Mouse (Mus musculus) limb, embryonic 10.5 days (tissue): ENCODE results near the gene Gnb3. TPM values are rescaled to one million over a fixed set of nuclear protein-coding genes. Genes with fewer than 3 reads are reported as not detected.

Experiments
- DNase-seq: peaks from one replicate; pipeline ENCODE4 v3.0.0-alpha.2; 2017; ENCODE audit warnings: low spot score
- H3K27ac ChIP-seq: fragments of 300-500 bp; sonication (generic); 2 replicates; pipeline ENCODE4 v1.5.1; 2016; ENCODE audit warnings: mild to moderate bottlenecking
- H3K27me3 ChIP-seq: fragments of 300-500 bp; sonication (generic); 2 replicates; pipeline ENCODE4 v1.6.1; 2016; ENCODE audit warnings: low read depth, mild to moderate bottlenecking; ENCODE audit not compliant: poor library complexity, severe bottlenecking
- H3K36me3 ChIP-seq: fragments of 300-500 bp; sonication (generic); 2 replicates; pipeline ENCODE4 v1.6.1; 2016; ENCODE audit warnings: mild to moderate bottlenecking, moderate library complexity
- H3K4me1 ChIP-seq: fragments of 300-500 bp; sonication (generic); 2 replicates; pipeline ENCODE4 v1.6.1; 2016
- H3K4me3 ChIP-seq: fragments of 300-500 bp; sonication (generic); 2 replicates; pipeline ENCODE4 v1.5.1; 2016; ENCODE audit warnings: mild to moderate bottlenecking, moderate library complexity
- H3K9me3 ChIP-seq: fragments of 300-500 bp; sonication (generic); replicated peaks from 2 replicates; pipeline ENCODE4 v1.6.1; 2016; ENCODE audit warnings: mild to moderate bottlenecking
- WGBS: fragments of 180-500 bp; shearing (Covaris S2); methylation state at CpG from one replicate; pipeline ENCODE4 v1.1.7; 2016; 5-methylcytosine and 5-hydroxymethylcytosine counted together
- polyA plus RNA-seq: library from polyadenylated mRNA; unstranded; fragments of >200 nt; fragmentation: Nextera tagmentation; extraction: Ambion mirVana; gene quantifications from 2 replicates; pipeline ENCODE4 v1.2.1, GENCODE M21; 2016

The Gnb3 gene
- polyA plus RNA-seq, 1 experiment from 2014 or later: 0.34 TPM

DNA sequence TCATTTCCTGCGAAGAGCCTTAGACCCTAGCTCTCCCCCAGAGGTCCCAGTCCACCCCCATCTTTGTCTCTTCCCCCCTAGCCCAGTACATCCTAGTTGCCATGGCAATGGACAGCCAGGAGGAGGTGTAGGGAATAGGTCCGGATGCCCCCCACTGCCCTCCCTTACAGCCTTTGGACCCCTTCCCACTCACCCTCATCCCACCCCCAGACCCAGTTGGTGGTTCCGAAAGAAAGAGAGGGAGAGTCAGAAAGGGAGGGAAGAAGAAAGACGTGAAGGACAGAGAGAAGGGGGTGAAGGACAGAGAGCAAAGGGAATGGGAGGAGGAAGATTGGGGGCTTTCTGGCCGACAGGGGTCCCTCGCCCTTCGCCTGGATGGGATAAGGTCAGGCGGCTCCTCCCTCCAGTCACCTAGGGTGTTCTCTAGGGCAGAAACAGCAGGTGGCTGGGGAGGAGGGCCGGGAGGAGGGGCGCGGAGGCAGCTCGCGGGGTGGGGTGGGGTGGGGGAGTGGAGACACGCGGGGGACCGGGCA is 23.1 kb upstream of the Gnb3 start:
- H3K9me3 ChIP-seq: no peaks in the 10 kb centered on the region
- H3K36me3 ChIP-seq: peaks cover 3% of the 10 kb centered on the region; the same call in 1 of the 2 replicates
- peaks cover 96% of the 10 kb centered on the region for H3K27me3 ChIP-seq
- peak overlapping the region; percentile 88 for H3K27ac ChIP-seq
- peak overlapping the region; percentile 68 for H3K4me3 ChIP-seq
- no peak for DNase-seq
- H3K4me1 ChIP-seq: peaks cover 71% of the 10 kb centered on the region
- 2% methylated on average over 9 of the region's 16 CpGs for whole genome bisulfite sequencing

DNA sequence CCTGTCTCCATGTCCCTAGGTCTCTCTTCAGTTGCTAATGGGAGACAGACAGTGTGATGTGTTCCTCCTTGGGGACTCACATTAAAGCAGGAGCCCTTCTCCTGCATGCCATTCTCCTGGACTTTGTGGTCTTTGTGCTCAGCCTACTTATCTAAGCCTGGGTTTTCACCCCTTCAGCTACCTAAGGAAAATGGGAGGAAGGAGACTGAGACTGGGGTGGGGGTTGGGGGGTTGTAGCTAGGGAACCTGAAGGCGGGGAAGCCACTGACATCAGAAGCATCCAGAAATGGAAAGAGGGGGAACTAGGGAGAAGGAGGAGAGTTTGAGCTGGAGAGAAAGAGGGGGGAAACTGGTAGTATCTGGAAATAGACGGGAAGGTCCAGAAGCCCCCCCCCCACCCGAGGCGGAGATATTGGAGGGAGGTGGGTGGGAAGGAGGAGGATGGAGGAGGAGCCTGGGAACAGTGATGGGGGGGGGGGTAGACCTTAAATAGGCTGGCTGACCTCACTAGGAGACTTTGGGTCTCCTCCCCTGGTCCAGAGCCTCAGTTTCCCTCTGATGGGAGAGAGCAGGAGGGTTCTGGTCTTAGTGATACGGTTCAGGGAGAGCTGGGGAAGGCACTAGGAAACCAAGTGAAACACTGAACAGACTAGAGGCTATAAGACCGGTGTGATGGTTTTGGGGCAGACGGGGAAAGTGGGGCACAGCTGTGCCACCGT is 22.5 kb upstream of the Gnb3 start:
- 15% methylated on average over 8 of the region's 8 CpGs for WGBS
- Histone ChIP-seq H3K36me3 (peaks cover 3% of the 10 kb centered on the region; the same call in 1 of the 2 replicates), H3K9me3 (no peaks in the 10 kb centered on the region), H3K27me3 (peaks cover 95% of the 10 kb centered on the region), H3K27ac (peak overlapping the region; percentile 88), H3K4me3 (peak overlapping the region; percentile 68), H3K4me1 (peaks cover 78% of the 10 kb centered on the region)
- DNase-seq: no peak

- Histone ChIP-seq H3K27ac (no peak overlapping the region), H3K36me3 (peaks cover 3% of the 10 kb centered on the region; the same call in 1 of the 2 replicates), H3K4me1 (peaks cover 85% of the 10 kb centered on the region), H3K9me3 (no peaks in the 10 kb centered on the region), H3K27me3 (peaks cover 87% of the 10 kb centered on the region), H3K4me3 (no peak overlapping the region)
- no peak for DNase-seq
- 56% methylated on average over 3 of the region's 3 CpGs for WGBS
These were observed 21.7 kb upstream of the Gnb3 start for GRCm38 (mm10) chr6:124861802-124862201.

DNA sequence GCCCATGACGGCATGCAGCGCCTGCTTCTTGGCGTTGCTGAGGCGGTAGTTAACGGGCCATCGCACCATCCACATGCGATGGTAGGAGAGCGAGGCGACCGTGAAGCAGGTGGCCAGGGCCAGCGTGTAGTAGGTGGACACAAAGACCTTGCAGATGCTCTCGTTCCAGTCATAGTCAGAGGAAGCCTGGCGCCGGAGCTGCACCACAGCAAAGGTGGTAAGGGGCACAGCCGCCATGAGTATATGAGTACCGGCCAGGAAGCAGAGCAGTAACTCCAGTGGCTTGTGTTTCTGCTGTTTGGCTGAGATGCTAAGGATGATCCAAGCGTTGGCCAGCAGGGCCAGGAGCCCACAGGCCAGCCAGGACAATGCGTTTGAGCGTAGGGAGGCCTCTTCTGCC is 21.2 kb upstream of the Gnb3 start:
- Histone ChIP-seq H3K4me3 (no peak overlapping the region), H3K27me3 (peaks cover 82% of the 10 kb centered on the region), H3K36me3 (peaks cover 3% of the 10 kb centered on the region; the same call in 1 of the 2 replicates), H3K4me1 (peaks cover 86% of the 10 kb centered on the region), H3K9me3 (no peaks in the 10 kb centered on the region), H3K27ac (peak overlapping the region; percentile 51; the same call in 1 of the 2 replicates)
- no peak for DNase-seq
- 82% methylated on average over 19 of the region's 19 CpGs for WGBS

DNA sequence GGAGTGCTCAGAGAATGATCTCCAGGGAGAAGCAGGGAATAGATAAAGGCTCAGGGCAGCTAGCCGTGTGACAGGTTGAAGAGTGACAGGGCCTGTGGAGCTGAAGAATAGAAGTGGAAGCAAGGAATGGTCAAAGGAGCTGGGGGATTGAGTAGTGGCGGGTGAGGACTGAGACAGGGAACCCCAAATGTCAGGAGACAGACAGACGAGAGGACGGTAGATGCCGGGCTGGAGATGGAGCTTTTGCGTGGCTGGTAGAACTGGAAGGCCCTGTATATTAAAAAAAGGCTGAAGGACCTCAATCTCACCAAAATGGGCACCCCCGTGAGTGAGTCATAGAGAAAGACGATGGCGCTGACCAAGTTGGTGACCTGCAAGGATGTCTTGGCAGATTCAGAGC is 20.4 kb upstream of the Gnb3 start:
- DNase-seq: no peak
- Histone ChIP-seq H3K9me3 (no peaks in the 10 kb centered on the region), H3K4me3 (no peak overlapping the region), H3K27ac (no peak overlapping the region), H3K36me3 (peaks cover 3% of the 10 kb centered on the region; the same call in 1 of the 2 replicates), H3K4me1 (peaks cover 86% of the 10 kb centered on the region), H3K27me3 (peaks cover 75% of the 10 kb centered on the region)
- WGBS: 86% methylated on average over 9 of the region's 9 CpGs

DNA sequence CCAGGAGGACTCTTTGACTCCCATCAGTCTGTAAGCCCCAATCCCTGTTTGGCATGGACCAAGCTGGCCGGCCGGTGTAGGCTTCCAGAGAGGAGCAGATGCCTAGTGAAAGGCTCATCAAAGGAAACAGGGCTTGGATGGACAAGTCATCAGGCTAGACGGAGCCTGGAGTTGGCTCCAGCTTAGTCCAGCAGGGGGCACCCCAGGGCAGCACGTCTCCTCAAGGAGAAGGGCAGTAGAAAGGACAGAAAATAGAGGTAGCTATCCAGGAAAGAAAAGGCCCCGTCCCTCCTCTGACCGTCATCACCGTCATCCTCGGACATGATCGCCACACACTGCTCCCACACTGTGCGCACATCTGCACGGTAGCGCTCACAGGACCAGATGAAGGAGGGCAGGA is 19.6 kb upstream of the Gnb3 start:
- DNase-seq: peak; percentile 89
- Histone ChIP-seq H3K4me1 (peaks cover 93% of the 10 kb centered on the region), H3K27ac (peak overlapping the region; percentile 56), H3K36me3 (peaks cover 8% of the 10 kb centered on the region), H3K9me3 (no peaks in the 10 kb centered on the region), H3K4me3 (peak overlapping the region; percentile 20; the same call in 1 of the 2 replicates), H3K27me3 (peaks cover 71% of the 10 kb centered on the region)
- 12% methylated on average over 12 of the region's 12 CpGs for WGBS

DNA sequence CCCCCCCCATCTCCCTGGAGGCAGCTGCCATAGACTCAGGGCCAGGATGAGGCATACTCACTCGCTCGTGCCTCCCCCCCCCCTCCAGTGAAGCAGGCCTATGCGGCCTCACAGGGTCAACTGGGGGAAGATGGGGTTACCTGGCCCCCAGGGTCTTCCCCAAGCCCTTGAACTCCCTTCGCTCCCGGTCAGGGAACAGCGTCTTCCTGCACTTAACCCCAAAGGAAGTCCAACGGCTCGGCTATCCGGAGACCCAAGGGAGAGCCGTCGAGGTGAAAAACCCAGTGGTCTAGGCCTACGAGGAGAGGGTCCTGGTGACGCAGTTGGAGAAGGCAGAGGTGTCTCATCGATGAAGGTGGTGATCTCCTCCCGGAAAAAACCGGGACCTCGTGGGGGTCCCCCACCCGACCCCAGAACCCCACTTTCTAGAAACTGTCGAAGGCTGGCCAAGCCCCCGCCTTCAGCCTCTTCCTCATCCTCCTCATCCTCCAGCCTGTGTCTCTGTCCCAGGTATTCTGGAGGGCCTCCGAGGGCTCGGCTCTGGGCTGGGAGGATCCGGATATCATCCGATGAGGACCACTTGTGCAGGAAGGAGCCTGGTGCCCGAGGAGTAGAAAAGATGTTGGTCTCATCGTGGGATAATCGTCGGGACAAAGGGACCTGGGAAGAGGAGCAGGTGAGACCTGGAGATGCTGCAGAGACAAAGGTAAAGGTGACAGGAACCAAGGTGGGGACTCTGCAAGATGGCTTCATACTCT is 18.7 kb upstream of the Gnb3 start:
- H3K4me3 ChIP-seq: peak overlapping the region; percentile 93
- no peaks in the 10 kb centered on the region for H3K9me3 ChIP-seq
- peaks cover 63% of the 10 kb centered on the region for H3K27me3 ChIP-seq
- peaks cover 86% of the 10 kb centered on the region for H3K4me1 ChIP-seq
- DNase-seq: no peak
- H3K27ac ChIP-seq: peak overlapping the region; percentile 100
- peaks cover 18% of the 10 kb centered on the region for H3K36me3 ChIP-seq
- WGBS: 76% methylated on average over 28 of the region's 28 CpGs

DNA sequence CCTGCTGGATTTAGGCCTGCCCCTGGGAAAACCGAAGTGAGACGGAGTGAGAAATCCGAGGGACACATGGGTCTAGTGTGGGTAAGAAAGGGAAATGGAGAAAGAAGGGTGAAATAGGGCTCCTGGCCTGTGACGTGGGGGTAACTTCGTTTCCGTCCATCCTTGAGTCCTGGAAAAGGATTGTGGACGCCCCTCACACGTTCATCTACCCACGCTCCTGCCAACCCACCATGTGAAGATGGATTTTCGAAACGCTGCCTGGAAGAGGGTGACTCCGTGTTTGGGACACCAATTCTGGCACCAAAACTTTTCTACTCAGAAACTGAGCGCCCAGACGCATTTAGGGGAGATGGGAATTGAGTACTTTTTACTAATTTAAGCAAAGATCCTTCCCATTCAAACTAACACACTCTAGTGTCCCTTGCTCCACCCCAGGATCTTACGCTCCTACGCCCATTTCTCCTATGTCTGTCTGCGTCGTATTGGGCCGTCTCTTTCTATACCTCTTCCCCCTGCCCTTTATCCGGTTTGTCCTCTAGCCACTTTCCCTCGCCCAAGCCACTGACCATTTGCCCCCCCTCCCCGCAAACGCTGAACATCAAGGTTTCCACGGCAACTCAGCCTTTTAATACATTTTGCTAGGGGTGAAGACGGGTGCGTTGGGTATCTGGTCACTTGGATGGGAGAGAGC is 17.9 kb upstream of the Gnb3 start:
- Histone ChIP-seq H3K27ac (peak overlapping the region; percentile 100), H3K4me3 (peak overlapping the region; percentile 93), H3K4me1 (peaks cover 79% of the 10 kb centered on the region), H3K9me3 (no peaks in the 10 kb centered on the region), H3K36me3 (peaks cover 25% of the 10 kb centered on the region), H3K27me3 (peaks cover 55% of the 10 kb centered on the region)
- no peak for DNase-seq
- 27% methylated on average over 26 of the region's 26 CpGs for WGBS

DNA sequence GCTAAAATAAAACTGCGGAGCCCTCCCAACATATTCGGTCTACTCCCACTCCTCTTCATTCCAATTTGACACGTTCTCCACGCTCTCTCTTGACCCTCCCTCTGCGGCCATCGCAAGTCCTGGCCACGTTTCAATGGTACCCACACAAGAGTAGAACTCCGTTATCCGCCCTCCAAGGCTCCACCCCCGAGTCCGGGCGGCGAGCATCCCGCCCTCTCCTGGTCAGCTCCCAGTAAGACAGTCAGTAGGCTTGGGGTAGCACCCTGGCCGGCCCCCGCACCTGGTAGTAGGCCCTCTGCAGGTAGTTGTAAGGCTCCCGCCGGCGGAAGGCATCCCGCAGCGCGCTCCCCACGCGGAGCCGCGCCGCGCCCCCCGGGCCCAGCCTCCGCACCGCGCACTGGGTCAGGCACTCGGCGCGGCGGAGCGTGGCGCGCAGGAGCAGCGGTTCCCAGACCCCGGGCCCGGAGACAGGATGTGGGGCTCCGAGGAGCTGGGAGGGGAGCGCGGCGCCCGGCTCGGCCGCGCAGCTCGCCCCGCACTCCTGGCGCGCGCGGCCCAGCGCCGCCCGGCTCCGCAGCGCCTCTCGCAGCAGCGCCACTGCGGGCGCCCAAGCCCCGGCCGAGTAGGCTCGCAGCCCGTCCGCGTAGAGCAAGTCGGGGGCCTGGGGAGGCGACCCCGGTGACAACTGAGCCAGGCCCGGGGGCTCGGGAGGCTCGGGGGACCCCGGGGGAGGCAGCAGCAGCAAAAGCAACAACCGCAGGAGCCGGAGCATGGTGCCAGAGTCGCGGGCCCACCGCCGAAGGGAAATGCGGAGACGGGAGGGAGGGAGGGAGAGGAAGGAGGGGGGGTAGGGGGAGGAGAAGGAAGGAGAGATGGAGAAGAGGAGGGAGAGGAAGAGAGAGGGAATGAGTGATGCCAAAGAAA is 17.1 kb upstream of the Gnb3 start, which contains the start of gene P3h3:
TSS of gene P3h3 (minus strand) at position 837 of the 924 bp plus-strand sequence.
- H3K9me3 ChIP-seq: no peaks in the 10 kb centered on the region
- H3K27ac ChIP-seq: peak within 1 kb of the TSS; percentile 100
- peaks cover 47% of the 10 kb centered on the region for H3K27me3 ChIP-seq
- under 1% methylated on average over 86 of the region's 86 CpGs for WGBS
- DNase-seq: peak; percentile 92
- peaks cover 71% of the 10 kb centered on the region for H3K4me1 ChIP-seq
- peak within 1 kb of the TSS; percentile 93 for H3K4me3 ChIP-seq
- H3K36me3 ChIP-seq: peaks cover 33% of the 10 kb centered on the region

GRCm38 (mm10) chr6:124856321-124856720 is 16.2 kb upstream of the Gnb3 start:
- Histone ChIP-seq H3K27ac (peak overlapping the region; percentile 100), H3K4me3 (peak overlapping the region; percentile 93), H3K9me3 (no peaks in the 10 kb centered on the region), H3K4me1 (peaks cover 62% of the 10 kb centered on the region), H3K36me3 (peaks cover 41% of the 10 kb centered on the region), H3K27me3 (peaks cover 39% of the 10 kb centered on the region)
- peak; percentile 80 for DNase-seq
- 6% methylated on average over 14 of the region's 14 CpGs for WGBS

DNA sequence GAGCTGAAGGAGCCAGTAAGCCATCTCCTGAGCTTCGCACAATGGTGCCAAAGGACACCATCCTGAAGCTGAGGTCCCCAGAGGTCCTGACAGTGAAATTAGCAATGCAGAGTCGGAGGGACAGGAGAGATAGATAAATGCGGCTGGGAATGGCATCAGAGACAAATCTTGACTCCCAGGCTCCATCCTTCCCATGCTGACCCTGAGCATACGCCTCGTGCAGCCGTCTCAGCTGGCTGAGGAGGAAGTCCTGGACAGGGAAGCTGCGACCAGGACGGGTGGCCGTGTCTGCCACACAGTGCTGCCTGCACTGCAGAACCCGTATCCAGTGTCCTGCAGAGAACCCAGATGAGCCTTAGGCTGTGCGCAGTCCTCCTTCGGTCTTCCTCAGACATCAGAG is 14.6 kb upstream of the Gnb3 start:
- DNase-seq: no peak
- Histone ChIP-seq H3K27me3 (peaks cover 22% of the 10 kb centered on the region), H3K4me1 (peaks cover 49% of the 10 kb centered on the region), H3K27ac (0 out of 2 replicates have a peak overlapping the region, but pooled peaks have one; percentile 42), H3K36me3 (peaks cover 50% of the 10 kb centered on the region), H3K9me3 (no peaks in the 10 kb centered on the region), H3K4me3 (no peak overlapping the region)
- 67% methylated on average over 12 of the region's 12 CpGs for WGBS
